Mouse (Mus musculus) liver, postnatal 0 days (tissue): ENCODE measurements at regions not wholly inside any gene's neighbourhood (a gene's known extent, or its start where the extent isn't known, plus 50 kb on each side); places are given as distances from the start of the nearest gene placed in this dataset.

Experiments
- ATAC-seq: fragments of 200-750 bp; cut with Nextera tagmentation; 2 replicates; pipeline ENCODE4 v1.8.0; 2017; ENCODE audit warnings: mild to moderate bottlenecking, moderate library complexity
- DNase-seq: peaks from one replicate; pipeline ENCODE4 v3.0.0-alpha.2; 2016
- H3K27ac ChIP-seq: fragments of 300-500 bp; sonication (generic); 2 replicates; pipeline ENCODE4 v1.5.1; 2014; ENCODE audit warnings: antibody characterized with exemption, moderate library complexity, mild to moderate bottlenecking, low read depth
- H3K27me3 ChIP-seq: fragments of 300-500 bp; sonication (generic); 2 replicates; pipeline ENCODE4 v1.6.1; 2014; ENCODE audit warnings: low read length, control low read depth, mixed read lengths; ENCODE audit not compliant: insufficient read depth
- H3K36me3 ChIP-seq: fragments of 300-500 bp; sonication (generic); replicated peaks from 2 replicates; pipeline ENCODE4 v1.6.1; 2014; ENCODE audit warnings: mild to moderate bottlenecking, control low read depth, low read length, moderate library complexity, mixed read lengths; ENCODE audit not compliant: insufficient read depth
- H3K4me1 ChIP-seq: fragments of 300-500 bp; sonication (generic); 2 replicates; pipeline ENCODE4 v1.6.1; 2014; ENCODE audit warnings: antibody characterized with exemption, mild to moderate bottlenecking, control low read depth; ENCODE audit not compliant: insufficient read depth
- H3K4me2 ChIP-seq: fragments of 300-500 bp; sonication (generic); 2 replicates; pipeline ENCODE4 v1.6.1; 2014; ENCODE audit warnings: low read depth, mild to moderate bottlenecking, low read length, moderate library complexity, mixed read lengths
- H3K4me3 ChIP-seq: fragments of 300-500 bp; sonication (generic); 2 replicates; pipeline ENCODE4 v1.5.1; 2014; ENCODE audit warnings: low read depth, low read length
- H3K9ac ChIP-seq: fragments of 300-500 bp; sonication (generic); replicated peaks from 2 replicates; pipeline ENCODE4 v1.6.1; 2014; ENCODE audit warnings: mild to moderate bottlenecking, moderate library complexity
- H3K9me3 ChIP-seq: fragments of 300-500 bp; sonication (generic); 2 replicates; pipeline ENCODE4 v1.6.1; 2016; ENCODE audit warnings: mild to moderate bottlenecking, control low read depth, low read length, mixed read lengths
- CTCF ChIP-seq: sonication (generic); IDR thresholded peaks from 2 replicates; pipeline ENCODE4 v1.5.1; 2016; ENCODE audit warnings: antibody characterized with exemption, low read depth
- EP300 ChIP-seq: IDR thresholded peaks from 2 replicates; pipeline ENCODE4 v1.6.1; 2016; ENCODE audit warnings: antibody characterized with exemption, low read depth, mild to moderate bottlenecking
- WGBS: fragments of 180-500 bp; shearing (Covaris S2); extraction: QIAGEN DNeasy Blood & Tissue Kit; methylation state at CpG from one replicate; pipeline ENCODE4 v1.1.7; 2014; ENCODE audit not compliant: insufficient replicate concordance; 5-methylcytosine and 5-hydroxymethylcytosine counted together

DNA sequence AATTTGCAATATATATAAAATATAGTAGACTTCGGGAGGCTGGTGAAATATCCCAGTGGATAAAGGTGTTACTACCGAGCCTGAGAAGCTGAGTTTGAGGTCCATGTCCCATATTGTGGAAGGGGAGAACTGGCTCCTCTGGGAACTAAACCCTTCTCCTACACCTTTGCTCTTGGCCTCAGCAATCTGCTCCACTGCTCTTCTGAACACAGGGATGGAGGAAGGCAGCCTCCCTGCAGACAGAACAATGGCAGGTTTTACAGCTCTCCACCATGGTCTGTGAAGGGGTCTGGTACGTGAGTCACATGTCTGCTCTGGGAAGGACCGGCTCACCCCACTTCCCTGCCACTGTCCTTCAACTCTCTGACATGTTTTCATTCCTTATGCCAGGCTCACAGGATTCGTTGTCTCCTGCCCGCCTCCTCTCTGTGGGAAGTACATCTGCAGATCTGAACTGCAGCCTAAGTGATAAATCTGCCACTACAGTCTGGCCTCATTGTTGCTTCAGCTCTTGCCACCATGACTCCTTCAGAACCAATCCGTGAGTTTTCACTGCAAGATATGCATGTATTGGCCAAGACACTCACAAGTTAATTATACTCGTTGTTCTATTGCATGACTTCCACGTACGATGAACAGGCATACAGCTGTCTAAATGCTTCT lies 220.0 kb upstream of the Gm9767 start:
- DNase-seq = no peak
- no peaks in the 10 kb centered on the region for H3K9me3 ChIP-seq
- 58% methylated on average over 10 of the region's 10 CpGs for WGBS

DNA sequence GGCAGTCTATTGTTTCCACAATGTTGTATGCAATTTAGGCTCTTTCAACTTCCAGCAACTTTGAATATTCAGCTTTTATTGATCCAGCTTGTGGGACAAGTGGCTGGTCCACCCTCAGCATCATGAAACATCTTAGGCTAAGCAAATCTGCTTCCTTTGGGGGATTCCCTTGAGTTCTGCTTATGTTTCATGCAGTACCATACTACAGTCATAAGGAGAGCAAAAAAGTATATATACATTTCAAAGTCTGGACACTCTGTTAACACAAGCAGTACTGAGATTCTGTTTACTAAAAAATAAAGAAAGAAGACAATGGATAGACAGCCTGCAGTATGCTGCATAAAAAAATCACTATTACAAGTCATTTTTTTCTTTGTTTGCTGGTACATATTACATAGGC lies 233.7 kb upstream of the Gm9767 start:
- Histone ChIP-seq H3K4me3 (no peak overlapping the region), H3K27me3 (no peaks in the 10 kb centered on the region), H3K4me1 (no peaks in the 10 kb centered on the region), H3K9me3 (no peaks in the 10 kb centered on the region), H3K9ac (no peak overlapping the region), H3K4me2 (no peak overlapping the region), H3K36me3 (no peaks in the 10 kb centered on the region), H3K27ac (no peak overlapping the region)
- TF ChIP-seq EP300 (no peak), CTCF (no peak)
- DNase-seq = no peak
- no peak for ATAC-seq

More for the DNA sequence above, 220.0 kb upstream of the Gm9767 start:
- Histone ChIP-seq H3K27me3 (no peaks in the 10 kb centered on the region), H3K9ac (no peak overlapping the region), H3K36me3 (no peaks in the 10 kb centered on the region), H3K4me1 (no peaks in the 10 kb centered on the region), H3K4me3 (no peak overlapping the region), H3K27ac (no peak overlapping the region), H3K4me2 (no peak overlapping the region)
- ATAC-seq = no peak
- TF ChIP-seq CTCF (no peak), EP300 (no peak)

DNA sequence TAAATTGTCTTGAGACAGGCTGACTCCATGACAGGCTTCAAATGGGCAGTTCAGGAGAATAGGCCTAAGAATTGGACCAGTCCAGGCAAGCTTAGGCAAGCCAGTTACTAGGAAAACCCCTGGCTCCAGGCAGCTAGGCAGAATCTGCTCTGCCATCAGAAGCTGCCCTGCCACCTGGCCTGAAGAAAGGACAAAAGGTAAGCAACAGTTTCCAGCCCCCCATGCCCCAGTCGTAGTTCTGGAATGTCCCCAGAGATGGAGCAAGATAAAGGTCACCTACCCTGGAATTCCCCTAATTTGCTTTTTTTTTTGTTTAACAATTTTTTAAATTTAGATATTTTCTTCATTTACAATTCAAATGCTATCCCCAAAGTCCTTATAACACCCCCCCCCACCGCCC lies 248.8 kb upstream of the Gm9767 start:
- Histone ChIP-seq H3K4me2 (no peak overlapping the region), H3K4me3 (no peak overlapping the region), H3K9ac (no peak overlapping the region), H3K27me3 (no peaks in the 10 kb centered on the region), H3K27ac (no peak overlapping the region), H3K4me1 (no peaks in the 10 kb centered on the region), H3K36me3 (no peaks in the 10 kb centered on the region), H3K9me3 (no peaks in the 10 kb centered on the region)
- DNase-seq (no peak), ATAC-seq (no peak)
- WGBS = 79% methylated on average over 2 of the region's 2 CpGs
- TF ChIP-seq EP300 (no peak), CTCF (no peak)

DNA sequence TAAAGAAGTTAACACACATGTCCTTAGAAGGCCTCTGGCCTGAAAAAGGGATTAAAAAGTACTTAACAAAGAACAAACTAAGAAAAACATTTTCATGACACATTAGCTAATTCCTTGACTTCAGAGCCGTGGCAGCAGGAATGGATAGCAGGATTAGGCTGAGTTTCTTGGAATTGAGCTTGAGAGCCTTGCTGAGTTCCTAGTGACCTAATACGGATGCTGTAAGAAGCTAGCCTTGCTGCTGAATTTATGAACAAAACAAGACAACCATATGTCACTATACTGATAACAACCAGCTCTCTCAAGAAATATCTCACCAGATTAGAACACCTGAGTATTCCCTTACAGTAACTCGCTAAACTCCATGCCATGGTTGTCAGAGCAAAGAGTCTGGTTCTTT lies 268.2 kb upstream of the Smlr1 start:
- H3K9me3 ChIP-seq = no peaks in the 10 kb centered on the region
- ATAC-seq (no peak), DNase-seq (no peak)
- no peak overlapping the region for H3K27ac ChIP-seq
- H3K27me3 ChIP-seq = no peaks in the 10 kb centered on the region
- no peaks in the 10 kb centered on the region for H3K36me3 ChIP-seq
- WGBS = 71% methylated on average over 3 of the region's 3 CpGs
- no peaks in the 10 kb centered on the region for H3K4me1 ChIP-seq
- H3K4me2 ChIP-seq = no peak overlapping the region
- H3K9ac ChIP-seq = no peak overlapping the region
- no peak for TF ChIP-seq EP300
- TF ChIP-seq CTCF = no peak
- H3K4me3 ChIP-seq = no peak overlapping the region

DNA sequence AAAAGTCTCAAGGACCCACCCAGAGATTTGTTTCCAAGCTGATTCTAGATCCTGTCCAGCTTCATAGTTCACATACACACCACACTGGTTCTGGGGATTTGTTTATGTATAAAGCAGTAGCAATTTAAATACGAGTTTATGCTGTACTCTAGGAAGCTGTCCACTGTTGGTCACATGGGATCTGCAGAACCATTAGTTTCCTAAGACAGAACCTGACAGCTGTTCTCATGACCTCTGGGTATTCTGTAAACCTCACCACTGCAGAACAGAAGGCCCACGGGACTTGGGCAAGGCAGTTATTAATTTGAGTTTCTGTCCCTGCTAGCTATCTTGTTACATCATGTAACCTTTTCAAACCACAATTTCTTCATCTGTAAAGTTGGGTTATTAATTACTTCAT lies 265.4 kb upstream of the Smlr1 start:
- H3K36me3 ChIP-seq = no peaks in the 10 kb centered on the region
- no peak overlapping the region for H3K27ac ChIP-seq
- H3K9ac ChIP-seq = no peak overlapping the region
- 72% methylated on average over 2 of the region's 2 CpGs for WGBS
- H3K9me3 ChIP-seq = no peaks in the 10 kb centered on the region
- ATAC-seq (no peak), DNase-seq (no peak)
- H3K4me2 ChIP-seq = no peak overlapping the region
- no peaks in the 10 kb centered on the region for H3K4me1 ChIP-seq
- TF ChIP-seq EP300 (no peak), CTCF (no peak)
- H3K4me3 ChIP-seq = no peak overlapping the region
- H3K27me3 ChIP-seq = no peaks in the 10 kb centered on the region

DNA sequence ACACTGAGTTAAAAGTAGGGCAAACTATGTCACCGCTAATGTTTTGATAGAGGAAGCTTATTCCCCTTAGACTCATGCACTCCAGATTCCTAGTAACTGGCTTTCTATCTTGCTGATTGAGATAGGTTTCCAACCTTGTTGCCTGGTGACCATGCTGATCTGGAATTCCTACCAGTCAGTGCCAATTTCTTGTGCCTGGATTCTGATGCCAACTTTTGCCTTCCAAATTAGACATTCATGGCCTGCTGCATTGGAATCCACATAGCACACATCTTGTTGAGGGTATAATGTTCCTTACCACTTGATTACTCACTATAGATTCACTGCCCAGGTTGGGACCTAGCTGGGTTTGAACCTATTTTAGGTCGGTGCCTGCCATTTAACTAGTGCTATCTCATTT lies 262.8 kb upstream of the Smlr1 start:
- ATAC-seq (no peak), DNase-seq (no peak)
- WGBS = 85% methylated on average over 2 of the region's 2 CpGs
- Histone ChIP-seq H3K4me1 (no peaks in the 10 kb centered on the region), H3K27ac (no peak overlapping the region), H3K27me3 (no peaks in the 10 kb centered on the region), H3K4me3 (no peak overlapping the region), H3K9me3 (no peaks in the 10 kb centered on the region), H3K9ac (no peak overlapping the region), H3K4me2 (no peak overlapping the region), H3K36me3 (no peaks in the 10 kb centered on the region)
- TF ChIP-seq CTCF (no peak), EP300 (no peak)

DNA sequence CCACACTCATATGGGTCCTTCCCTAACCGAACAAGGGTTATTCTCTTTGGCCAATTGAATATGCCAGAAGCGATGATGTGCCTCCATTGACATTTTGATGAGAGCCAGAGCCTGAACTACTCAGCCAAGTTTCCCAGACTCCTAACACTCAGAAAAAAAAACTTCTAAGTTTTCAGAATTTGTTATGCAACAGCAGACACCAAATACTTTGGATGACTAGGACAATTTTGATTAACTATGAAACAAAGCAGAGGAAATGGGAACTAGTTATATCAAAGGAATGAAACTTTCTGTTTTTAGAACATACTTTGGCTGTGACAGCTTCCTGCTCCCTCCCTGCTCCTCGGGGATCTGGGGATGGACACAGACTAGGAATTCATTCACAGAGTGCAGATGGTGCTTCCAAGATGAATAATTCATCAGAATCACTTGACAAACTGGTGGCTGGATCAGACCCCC lies 254.3 kb upstream of the Smlr1 start:
- TF ChIP-seq EP300 (no peak), CTCF (no peak)
- Histone ChIP-seq H3K27ac (no peak overlapping the region), H3K36me3 (no peaks in the 10 kb centered on the region), H3K9me3 (no peaks in the 10 kb centered on the region), H3K4me3 (no peak overlapping the region), H3K4me2 (no peak overlapping the region), H3K27me3 (no peaks in the 10 kb centered on the region), H3K9ac (no peak overlapping the region), H3K4me1 (no peaks in the 10 kb centered on the region)
- WGBS = 57% methylated on average over 3 of the region's 3 CpGs
- ATAC-seq (no peak), DNase-seq (no peak)
